Mouse (Mus musculus) small intestine, adult 2 months (tissue): ENCODE measurements around the gene Zbtb2.

Source experiments
- CTCF ChIP-seq: fragments of 200-500 bp; IDR thresholded peaks from 2 replicates; pipeline ENCODE4 v1.5.1; 2012; ENCODE audit warnings: low read depth, mild to moderate bottlenecking, control low read depth, inconsistent platforms, low read length, moderate library complexity, mixed read lengths; ENCODE audit not compliant: insufficient replicate concordance, insufficient read length; ENCODE audit errors: extremely low read depth
- POLR2A ChIP-seq: fragments of 200-500 bp; IDR thresholded peaks from 2 replicates; pipeline ENCODE4 v1.6.1; 2012; ENCODE audit warnings: low read depth, mild to moderate bottlenecking, control low read depth, inconsistent platforms, low read length, moderate library complexity

DNA sequence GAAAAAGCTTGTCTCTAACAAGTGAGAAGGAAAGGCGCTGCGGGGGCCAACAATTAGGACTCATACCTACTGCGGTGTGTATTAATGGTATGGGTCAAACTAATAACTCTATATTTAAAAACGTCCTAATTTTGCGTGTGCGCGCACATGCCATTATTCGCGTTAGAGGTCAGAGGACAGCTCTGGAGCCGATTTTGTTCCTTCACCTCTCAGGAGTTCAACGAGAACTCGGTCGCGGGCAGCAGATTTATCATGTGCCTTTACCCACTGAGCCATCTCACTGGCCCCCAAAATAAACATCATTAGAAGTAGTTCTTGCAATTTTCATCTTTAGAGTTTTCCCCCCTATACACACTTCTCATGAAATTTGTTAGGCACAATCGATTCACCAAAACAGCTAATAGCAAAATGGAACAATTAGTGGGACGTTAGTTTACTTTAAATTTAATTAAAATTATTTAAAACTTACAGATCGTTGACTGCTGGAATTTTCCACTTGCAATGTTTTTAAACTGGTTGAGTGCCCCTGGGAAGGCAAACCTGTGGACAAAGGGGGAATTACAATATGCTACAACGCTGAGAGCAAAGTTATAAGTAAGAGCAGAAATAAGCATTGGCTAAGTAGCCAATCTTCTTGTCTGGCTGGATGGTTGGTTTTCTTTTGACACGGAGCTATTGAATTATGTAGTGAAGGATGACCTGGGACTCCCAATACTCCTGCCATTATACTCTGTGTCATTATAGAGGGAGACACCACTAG lies 45.3 kb upstream of the Zbtb2 start:
- TF ChIP-seq POLR2A (no peak), CTCF (no peak)
